Mouse (Mus musculus) brain, adult 2 months (tissue): ENCODE data around the gene Aen.

Experiments
- DNase-seq: peaks from one replicate; pipeline ENCODE4 v3.0.0; 2011; ENCODE audit warnings: low read depth, low spot score

Aen gene

DNA sequence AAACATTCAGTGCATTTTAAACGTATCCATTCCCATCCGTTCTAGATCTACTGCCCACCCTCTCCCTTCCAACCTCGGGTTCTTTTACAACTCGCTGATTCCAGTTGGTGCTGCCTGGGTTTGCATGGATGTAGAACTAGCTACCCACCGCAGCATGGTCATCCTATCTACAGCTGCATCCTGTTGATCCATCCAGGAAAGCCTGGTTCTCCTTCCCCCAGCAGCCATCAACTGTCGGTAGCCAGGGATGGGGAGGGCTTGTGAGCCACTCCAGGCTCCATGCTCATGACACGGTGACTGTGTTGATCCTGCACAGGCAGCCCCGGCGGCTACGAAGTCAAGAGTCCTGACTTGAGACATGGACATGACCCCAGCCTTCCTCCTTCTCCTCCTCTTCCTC lies 1.7 kb upstream of the Aen start:
- DNase-seq, result no peak

DNA sequence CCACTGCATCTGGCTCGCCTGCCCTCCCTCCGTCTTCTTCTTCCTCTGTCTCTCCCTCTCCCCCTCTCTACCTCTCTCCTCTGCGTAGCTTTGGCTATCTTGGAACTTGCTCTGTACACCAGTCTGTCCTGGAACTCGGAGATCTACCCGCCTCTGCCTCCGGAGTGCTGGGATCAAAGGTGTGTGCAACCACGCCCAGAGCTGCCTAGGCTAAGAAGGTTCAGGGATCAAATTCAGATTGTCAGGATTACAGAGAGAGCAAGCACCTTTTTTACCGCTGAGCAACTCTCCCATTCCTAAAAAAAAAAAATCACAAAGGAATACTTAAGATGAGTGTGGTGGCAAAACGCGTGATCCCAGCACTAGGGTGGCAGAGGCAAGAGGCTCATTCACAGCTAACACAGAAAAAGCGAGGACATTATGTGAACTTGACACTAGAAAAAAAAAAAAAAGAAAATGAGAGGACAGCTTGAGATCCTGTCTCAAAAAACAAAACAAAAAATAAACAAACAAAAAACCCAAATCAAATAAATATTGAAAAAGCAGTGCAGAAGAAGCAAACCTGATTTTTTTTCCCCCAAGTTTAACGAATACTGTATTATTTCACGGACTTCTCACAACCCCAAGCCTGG lies 517 bp upstream of the Aen start:
- DNase-seq, result no peak

DNA sequence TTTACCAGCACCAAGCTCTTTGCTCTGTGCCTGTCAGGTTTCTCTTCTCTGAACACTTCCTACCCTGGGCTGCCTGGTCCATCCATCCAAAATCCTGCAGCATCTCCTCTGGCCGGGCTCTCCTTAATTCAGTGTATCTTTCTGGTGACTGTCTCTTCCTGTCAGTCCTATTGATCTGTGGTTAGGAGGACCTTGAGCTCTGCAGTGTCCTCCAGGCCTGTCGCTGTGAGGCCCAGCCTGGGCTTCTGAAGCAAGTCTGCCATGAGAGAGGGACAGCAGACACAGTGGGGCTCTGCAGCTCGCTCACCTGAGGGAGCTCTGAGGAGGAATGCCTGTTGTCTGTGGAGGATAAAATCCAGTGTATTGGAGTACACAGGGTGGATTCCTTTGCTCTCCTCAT lies 1.9 kb downstream of the Aen start:
- DNase-seq, result no peak

DNA sequence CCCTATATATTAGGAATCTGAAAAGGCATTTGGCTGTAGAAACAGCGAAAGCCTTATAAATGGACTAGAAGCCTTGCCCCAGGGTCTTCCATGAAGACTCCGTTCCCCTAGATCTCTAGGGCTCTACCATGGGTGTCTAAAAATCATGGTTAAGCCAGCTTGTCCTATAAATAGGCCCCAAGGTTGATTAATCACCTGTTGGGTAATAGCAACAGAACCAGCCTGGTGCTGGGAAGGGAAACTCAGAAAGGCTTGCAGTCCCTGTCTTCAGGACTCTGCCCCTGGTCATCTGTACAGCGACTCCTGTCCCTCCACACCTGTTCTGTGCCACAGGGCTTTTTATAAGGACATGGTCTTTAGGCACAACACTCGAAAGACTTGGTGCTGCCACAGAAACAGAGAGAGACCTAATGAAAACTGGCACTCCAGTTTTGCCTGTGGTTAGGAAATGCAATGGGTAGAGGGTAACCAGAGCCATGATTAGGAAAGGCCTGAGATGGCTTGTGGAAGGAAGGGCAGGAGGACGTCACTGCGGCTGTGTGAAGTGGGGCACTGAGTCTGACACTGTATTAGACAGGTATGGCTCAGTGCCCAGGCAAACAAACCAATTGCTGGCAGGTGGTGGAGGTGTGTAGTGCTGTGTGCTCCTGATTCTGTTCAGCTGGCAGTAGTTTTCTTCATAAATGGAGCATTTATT lies 7.7 kb downstream of the Aen start:
- DNase-seq, result no peak

DNA sequence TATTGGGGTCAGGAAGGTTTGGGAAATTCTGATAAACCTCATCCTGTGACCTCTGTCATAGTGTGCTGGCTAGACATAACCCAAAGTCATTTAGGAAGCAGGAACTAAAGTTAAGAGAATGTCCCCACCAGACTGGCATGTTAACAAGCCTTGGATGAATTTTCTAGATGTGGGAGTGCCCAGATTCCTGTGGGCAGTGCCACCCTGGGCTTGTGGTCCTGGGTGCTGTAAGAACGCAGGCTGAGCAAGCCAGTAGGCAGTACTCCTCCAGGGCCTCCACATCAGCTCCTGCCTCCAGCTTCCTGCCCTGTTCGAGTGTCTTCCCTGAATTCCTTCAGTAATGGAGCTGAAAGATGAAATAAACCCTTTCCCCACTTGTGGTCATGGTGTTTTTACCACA lies 8.5 kb downstream of the Aen start:
- DNase-seq, result no peak

DNA sequence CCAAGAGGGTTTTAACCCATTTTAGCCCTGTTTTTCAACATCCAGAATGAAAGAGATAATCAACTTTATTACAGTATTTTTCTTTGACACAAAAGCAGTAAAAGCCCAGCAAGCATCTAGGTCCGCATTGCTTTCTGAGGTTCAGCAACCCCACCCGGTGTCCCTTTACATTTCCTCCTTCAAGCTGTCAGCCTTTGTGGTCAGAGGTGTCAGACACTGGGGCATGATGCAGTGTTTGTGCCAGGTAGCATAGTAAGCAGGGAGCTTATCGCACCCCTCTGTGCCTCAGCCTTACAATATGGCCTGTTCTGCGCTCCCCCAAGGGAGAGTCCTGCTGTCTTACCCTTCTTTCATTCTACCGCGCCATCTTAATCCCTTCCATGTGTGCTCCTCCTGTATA lies 13.4 kb downstream of the Aen start:
- no peak for DNase-seq

DNA sequence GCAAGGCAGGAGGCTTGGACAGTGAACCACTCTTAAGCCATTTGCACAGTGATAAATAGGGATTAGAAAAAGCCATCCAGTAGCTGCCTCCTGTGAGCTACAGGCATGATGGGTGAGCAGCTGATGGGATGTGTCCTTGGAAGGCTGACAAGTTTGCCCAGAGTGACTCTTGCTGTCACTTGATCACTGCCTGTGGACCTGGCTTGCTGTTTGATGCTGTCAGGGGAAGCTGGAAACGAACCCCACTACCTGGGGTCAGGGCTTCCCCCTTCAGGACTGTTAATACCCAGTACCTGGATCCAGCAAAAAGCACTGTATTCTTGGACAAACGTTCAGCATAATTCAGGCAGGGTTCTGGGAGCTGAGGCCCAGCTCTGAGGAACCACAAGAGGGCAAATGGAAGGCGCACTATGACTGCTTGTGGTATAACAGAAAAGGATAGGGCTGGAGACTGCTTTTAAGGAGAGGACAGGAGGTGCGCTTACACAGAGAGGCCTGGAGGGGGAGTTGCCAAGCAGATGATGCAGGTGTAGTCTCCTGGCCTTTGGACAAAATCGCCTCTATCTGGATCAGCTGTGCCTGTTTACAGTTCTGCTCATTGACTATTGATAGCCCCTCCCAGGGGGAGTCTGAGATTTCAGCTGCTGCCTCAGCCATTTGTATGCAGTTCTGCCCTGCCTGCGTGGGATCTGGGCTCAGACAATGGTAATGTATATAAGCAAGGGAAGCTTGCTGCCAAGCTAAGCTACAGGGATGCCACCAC lies 14.9 kb downstream of the Aen start:
- DNase-seq, result no peak

DNA sequence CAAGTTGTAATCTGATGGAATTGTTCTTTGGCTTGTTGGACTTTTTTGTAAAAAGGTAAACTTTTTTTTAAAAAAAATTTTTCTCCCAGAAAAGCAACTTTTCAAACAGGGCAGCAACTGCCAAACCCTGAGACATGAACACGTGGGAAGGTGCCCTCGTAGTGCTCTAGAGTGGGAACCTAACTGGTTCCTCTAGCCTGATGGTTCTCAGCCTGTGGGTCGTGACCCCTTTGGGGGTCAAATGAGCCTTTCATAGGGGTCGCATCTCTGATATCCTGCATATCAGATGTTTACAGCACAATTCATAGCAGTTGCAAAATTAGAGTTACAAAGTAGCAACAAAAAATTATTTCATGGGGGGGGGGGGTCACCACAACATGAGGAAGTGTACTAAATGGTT lies 15.6 kb downstream of the Aen start:
- DNase-seq, result no peak

DNA sequence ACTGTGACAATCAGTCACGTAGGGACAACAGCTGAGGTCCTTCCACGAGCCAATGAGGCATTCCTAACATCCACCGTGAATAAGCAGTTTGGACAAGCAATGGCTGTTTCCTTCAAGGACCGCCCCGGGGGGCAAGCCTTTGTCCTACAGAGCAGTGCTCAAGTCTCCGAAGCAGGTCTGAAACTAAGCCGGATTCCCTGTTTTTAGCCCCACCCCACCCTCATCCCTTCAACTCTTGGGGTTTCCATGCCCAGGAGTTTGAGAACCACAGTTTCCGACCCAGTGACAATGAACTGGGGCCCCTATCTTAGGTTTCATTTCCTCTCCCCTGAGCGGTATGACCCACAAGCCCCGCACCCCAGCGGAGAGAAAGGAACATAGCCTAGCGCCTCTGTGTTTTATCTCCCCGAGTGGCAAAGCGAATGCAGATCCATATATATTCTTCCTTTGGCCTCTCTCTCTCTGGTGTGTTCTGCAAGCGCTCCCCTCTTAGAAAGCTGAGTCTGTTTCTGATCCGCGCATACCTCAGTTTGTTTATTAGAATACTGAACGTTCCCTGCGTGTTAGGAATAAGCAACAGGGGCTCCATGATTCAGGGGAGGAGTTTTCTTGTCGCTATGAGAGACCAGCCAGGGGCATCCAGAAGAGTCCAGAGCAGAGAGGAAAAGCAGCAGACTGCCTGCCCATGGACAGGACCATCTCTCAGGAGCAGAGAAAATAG lies 16.8 kb downstream of the Aen start:
- no peak for DNase-seq

DNA sequence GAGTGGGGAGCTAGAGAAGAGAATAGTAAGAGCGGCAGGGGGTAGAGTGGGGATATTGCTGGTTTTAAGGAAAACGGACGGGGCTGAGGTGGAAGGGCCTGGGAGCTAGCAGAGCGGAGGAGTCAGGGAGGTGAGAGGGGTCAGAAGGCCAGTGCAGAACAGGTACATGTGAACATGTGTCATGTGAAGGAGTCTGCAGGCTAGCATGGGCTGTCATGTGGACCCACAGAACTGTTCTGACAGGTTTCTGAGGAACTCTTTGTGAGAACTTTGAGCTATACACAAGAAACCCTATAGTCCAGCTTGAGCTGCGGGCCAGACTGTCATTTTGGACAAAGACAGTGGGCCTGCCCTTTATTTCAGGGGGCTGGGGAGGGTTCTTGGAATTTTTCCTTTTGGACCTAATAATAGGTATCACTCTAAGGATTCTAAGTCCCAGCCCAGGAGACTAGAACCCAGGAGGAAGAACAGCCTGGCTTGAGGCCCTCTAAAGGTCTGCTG lies 17.4 kb downstream of the Aen start, which contains the start of gene Isg20:
Gene Isg20, plus strand, starts transcription at position 451 of the 501 bp plus-strand sequence.
- DNase-seq, result no peak

DNA sequence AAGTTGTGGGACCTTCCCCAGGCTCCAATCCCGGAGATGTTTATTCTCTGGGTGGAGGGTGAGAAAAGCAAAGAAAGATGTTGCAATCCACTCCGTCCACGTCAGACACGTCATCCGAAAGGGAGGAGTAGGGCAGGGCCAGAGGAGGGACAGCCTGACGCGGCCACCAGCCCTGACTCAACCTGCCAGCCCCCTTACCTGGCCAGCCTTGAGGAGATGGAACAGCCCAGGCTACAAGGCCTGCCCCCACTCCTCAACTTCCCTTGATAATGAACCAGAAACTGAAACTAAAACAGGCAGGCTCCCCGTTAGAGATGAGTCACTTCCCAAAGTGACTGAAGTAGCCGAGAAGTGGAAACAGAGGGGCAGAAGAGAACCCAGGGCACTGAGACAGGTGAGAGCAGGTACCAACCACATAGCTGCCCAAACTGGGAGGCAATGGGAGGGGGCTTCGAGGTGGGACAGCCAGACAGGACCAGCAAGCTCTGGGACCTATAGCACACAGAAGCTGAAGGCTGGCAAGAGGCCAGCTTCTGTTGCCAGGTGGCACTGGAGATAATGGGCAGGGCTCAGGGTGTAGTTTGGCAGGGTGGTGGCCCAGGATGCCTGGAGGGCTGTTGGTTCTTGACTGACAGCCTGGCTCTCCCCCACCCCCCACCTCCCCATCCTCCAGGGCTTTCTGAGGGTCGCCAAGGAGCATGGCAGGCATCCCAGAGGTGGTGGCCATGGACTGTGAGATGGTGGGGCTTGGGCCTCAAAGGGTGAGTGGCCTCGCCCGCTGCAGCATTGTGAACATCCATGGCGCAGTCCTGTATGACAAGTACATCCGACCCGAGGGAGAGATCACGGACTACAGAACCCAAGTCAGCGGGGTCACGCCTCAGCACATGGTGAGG lies 18.2 kb downstream of the Aen start:
- peak; percentile 31 for DNase-seq

DNA sequence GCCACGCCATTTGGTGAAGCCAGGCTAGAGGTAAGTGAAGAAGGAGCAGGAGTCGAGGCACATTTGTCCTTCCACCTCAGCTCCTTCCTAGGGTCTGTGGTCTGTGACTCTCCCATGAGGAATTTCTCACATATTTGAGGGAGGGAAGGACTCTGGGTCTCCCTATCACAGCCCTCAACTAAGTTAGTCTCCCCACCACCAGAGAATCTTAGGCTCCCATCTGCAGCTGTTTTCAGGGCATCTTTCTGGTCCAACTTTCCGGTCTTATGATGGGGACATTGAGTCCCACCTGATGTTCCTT lies 18.8 kb downstream of the Aen start:
- DNase-seq, result no peak

DNA sequence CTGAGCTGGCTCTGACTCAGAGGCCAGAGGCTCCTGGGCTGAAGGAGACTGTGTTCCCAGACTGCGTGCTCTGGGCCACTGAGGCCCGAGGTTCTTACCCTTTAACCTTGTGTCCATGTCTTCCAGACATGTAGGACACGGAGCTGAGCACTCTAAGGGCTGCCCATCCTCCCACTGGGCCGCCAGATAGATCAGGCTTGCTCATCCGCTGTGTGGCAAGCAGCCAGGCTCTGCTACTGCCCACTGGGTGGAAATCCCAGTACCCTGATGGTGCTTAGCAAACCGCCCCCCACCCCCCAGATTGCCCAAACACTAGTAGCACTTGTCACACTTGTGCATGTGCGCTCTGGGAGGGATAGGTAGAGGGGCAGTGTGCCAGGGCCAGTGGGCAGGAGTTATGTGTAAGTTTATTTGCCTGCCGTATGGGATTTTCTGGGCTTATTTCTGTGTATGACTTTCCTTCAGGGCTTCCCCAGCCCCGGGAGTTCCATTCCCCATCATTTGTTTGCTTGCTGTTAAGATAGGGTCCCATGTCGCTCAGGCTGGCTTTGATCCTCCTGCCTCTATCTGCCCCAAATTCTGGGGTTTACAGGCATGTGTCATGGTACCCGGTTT lies 19.3 kb downstream of the Aen start:
- no peak for DNase-seq

DNA sequence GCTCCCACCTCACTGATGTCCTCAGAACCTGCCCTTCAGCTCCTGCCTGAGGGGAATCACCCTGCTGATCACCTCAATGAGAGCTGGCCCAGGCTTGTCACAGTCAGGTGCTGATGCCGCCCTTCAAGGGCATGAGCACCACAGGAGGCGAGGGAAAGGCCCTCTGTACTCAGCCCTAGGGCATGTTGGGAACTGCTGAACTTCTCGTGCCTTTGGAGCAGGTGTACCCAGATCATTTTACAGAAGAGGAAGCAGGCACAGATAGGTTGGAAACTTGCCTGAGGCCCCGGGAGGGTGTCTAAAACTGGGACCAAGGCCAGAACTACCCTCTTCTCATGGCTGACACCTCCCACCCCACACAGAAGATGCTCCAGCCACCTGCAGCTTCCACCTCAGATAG lies 23.0 kb downstream of the Aen start:
- no peak for DNase-seq

DNA sequence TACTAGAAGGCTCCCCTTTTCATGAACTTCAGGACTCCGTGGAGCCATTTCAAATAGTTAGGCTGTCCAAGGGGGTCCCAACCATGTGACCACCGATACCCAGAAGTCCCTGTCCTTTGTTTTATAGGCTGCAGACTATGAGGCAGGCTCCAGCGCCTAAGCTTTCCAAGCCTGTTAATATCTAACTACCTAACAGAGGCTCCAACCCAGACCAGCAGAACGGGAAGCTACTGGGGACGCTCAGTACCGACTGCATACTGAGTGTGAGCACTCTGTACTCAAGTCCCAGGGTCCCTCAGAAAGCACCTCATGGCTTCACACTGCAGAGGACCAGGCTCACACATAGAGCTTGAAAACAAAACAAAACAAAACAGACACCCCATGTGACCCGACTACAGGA lies 26.9 kb downstream of the Aen start:
- DNase-seq, result no peak

DNA sequence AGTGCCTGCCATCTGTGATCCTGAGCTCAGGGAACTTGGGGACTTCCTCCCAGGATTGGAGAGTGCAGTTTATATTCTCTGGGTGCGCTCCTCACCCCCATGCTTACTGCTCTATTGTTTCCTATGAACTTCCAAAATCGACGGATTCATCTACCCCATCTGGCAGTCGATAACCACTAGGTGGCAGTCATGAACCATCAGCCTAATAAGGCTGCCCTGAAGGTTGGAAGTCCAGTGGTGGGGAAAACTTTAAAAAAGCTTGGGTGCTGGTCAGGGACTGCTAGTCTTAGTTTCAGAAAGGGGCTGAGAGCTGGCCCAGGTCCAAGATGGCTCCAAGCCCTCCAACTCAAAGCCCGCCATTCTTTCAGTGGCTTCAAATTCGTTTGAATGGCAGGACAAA lies 28.6 kb downstream of the Aen start:
- peak; percentile 79 for DNase-seq

DNA sequence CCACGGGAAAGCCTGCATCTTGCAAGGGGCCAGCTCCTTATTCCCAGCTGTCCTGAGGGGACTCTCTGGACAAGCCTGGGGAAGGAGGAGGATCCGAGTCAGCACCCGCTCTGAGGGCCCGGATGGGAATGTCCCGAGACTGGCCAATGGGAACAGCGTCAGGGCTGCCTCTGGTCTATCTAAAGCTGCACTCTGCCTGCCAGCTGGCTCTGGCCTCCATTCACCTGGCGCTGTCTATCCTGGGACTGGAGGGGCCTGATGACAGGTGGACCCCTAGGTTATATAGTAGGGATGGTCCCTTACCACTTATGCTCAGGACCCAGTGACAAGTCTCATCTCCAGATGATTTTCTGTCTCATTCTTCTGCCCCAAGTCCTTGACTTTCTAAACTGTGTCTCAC lies 29.1 kb downstream of the Aen start:
- no peak for DNase-seq

DNA sequence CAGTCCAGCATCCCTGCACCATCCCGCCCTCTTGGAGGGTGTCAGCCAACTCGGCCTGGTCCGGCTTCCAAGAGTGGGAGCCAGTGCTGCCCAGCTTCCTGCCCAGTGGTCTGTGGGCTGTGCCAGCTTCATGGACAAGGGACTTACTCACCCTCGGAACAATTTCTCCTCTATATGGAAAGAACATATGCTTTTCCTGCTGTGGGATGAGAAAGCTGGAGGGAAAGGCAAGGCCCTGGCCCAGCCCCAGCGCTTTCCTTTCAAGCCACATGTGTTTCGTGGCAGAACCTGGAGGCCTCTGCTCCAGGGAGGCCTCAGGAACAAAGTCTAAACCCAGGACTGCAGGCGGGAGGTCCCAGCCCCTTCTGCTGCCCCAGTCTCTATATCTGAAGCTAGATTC lies 30.0 kb downstream of the Aen start:
- DNase-seq, result no peak

DNA sequence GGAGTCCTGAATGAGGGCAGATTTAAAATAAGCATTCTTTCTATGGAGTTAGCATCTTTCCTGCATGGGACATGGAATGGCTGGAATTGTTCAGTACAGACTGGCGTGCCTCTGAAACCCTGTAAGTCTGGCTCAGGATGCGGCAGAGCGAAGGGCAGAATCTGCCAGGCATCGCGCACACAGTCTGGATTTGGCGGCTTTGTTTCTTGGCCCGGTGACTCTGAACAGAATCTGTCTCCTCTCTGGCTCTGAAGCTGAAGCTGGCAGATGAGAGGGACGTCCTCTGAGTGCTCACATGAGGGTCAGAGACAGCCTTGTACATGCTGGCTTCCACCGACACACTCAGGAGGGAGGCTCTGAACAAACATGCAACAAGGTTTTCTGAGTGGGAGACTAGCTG lies 30.5 kb downstream of the Aen start:
- DNase-seq, result no peak

DNA sequence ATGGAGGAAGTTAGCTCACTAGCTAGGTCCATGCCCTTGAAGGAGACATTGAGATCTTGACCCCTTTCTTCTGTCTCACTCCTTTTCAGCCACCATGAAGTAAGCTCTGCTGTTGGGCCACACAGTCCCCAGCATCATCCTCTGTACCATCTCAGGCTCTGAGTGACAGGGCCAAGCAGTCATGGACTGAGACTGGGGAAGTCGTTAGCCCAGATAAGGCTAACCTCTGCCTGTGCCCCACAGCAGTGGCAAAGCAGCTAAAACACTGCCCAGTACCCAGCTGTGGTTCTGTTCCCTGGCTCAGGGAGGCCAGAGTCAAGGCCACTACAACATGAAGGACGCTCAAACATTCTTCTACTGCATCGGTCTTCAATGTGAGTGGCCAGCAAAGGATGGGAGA lies 31.6 kb downstream of the Aen start:
- DNase-seq, result no peak
